Mouse (Mus musculus) adrenal gland, adult 8-10 months (tissue): ENCODE measurements around the gene Leng1. TPM values are rescaled to one million over a fixed set of nuclear protein-coding genes. Genes with fewer than 3 reads are reported as not detected.

ENCODE experiments used
- DNase-seq: peaks from one replicate; pipeline ENCODE4 v3.0.0; 2022
- microRNA-seq, 2 experiments: library from miRNA; unstranded; fragments of <30 nt; microRNA quantifications; one replicate each; pipeline ENCODE4 v1.2.0; 2022
- total RNA-seq, 4 experiments: library from RNA; stranded (reverse); gene quantifications; 2 replicates each; pipeline ENCODE4 v1.2.4; 2022

Gene Leng1
- total RNA-seq, 4 experiments from 2014 or later = 9.6 to 14.1 (median 11.2) TPM

- no peak for DNase-seq
Observed at GRCm38 (mm10) chr7:3629030-3629429, 36.6 kb downstream of the Leng1 start.

- DNase-seq = peak; percentile 85
Observed at GRCm38 (mm10) chr7:3617242-3617995, 48.2 kb downstream of the Leng1 start, which contains the start of gene Ndufa3. Ndufa3 (plus strand) TSS chr7:3617373.

GRCm38 (mm10) chr7:3616389-3617241 is 49.0 kb downstream of the Leng1 start:
- DNase-seq = no peak

GRCm38 (mm10) chr7:3616057-3616388 is 49.6 kb downstream of the Leng1 start, which contains the start of gene Oscar:
Oscar (minus strand) TSS chr7:3616157.
- DNase-seq = no peak

GRCm38 (mm10) chr7:3614021-3614420 is 51.6 kb downstream of the Leng1 start:
- DNase-seq = no peak

- no peak for DNase-seq
Observed at GRCm38 (mm10) chr7:3611006-3611405, 54.6 kb downstream of the Leng1 start.

- DNase-seq = no peak
Observed at GRCm38 (mm10) chr7:3610437-3610836, 55.2 kb downstream of the Leng1 start.

Small RNA genes within 50 kb of the gene (microRNA-seq; reads per million reads assigned to microRNA genes)
- 1.5 to 3.3 reads per million in 2 experiments for gene Mir3572

Other genes with a start within 250 kb of the Leng1 start
- gene Cacng6, start 241.6 kb downstream of the Leng1 start, total RNA-seq = under 1 TPM in 2 of 4 experiments, not detected in 2; 0.34 to 0.78 TPM
- gene Tarm1, start 163.2 kb downstream of the Leng1 start, total RNA-seq = under 1 TPM in 3 of 4 experiments, not detected in 1; 0.24 to 0.90 (median 0.66) TPM
- gene Oscar, start 49.7 kb downstream of the Leng1 start, total RNA-seq = under 1 TPM in 2 of 4 experiments, not detected in 2; 0.17 to 0.21 TPM
- gene Ndufa3, start 48.5 kb downstream of the Leng1 start, total RNA-seq = 100 to 1,000 TPM; 561 to 701 (median 624) TPM
- gene Tfpt, start 35.9 kb downstream of the Leng1 start, total RNA-seq = 10 to 100 TPM; 23.1 to 31.3 (median 24.9) TPM
- 10 to 100 TPM; 38.9 to 57.0 (median 49.1) TPM for gene Prpf31, start 35.9 kb downstream of the Leng1 start, total RNA-seq
- 10 to 100 TPM; 48.3 to 83.2 (median 60.9) TPM for gene Cnot3, start 20.6 kb downstream of the Leng1 start, total RNA-seq
- gene Tmc4, start 11.7 kb upstream of the Leng1 start, total RNA-seq = 10 to 100 TPM in 3 of 4 experiments, 1 to 10 TPM in 1; 7.8 to 17.7 (median 15.2) TPM
- 100 to 1,000 TPM; 114 to 130 (median 122) TPM for gene Tsen34, start 27.0 kb upstream of the Leng1 start, total RNA-seq
- gene Mboat7, start 27.7 kb upstream of the Leng1 start, total RNA-seq = 10 to 100 TPM; 64.4 to 81.8 (median 71.1) TPM
- 100 to 1,000 TPM; 852 to 952 (median 882) TPM for gene Rps9, start 38.2 kb upstream of the Leng1 start, total RNA-seq
- 1 to 10 TPM; 2.9 to 6.3 (median 5.0) TPM for gene Pirb, start 54.6 kb upstream of the Leng1 start, total RNA-seq
- 1 to 10 TPM in 1 of 4 experiments, under 1 TPM in 3; 0.49 to 1.5 (median 0.60) TPM for gene Gm15448, start 159.8 kb upstream of the Leng1 start, total RNA-seq
- gene Pira2, start 179.2 kb upstream of the Leng1 start, total RNA-seq = under 1 TPM; 0.41 to 0.94 (median 0.54) TPM
- under 1 TPM in 2 of 4 experiments, not detected in 2; 0.26 to 0.35 TPM for gene Gm14548, start 232.3 kb upstream of the Leng1 start, total RNA-seq
- gene Lilra6, start 249.7 kb upstream of the Leng1 start, total RNA-seq = under 1 TPM; 0.29 to 0.89 (median 0.78) TPM